Mouse (Mus musculus): ENCODE measurements at regions not wholly inside any gene's neighbourhood (a gene's known extent, or its start where the extent isn't known, plus 50 kb on each side); places are given as distances from the start of the nearest gene placed in this dataset.
A peak's percentile ranks its signal among the peaks of the same experiment; 100 is the strongest.

DNA sequence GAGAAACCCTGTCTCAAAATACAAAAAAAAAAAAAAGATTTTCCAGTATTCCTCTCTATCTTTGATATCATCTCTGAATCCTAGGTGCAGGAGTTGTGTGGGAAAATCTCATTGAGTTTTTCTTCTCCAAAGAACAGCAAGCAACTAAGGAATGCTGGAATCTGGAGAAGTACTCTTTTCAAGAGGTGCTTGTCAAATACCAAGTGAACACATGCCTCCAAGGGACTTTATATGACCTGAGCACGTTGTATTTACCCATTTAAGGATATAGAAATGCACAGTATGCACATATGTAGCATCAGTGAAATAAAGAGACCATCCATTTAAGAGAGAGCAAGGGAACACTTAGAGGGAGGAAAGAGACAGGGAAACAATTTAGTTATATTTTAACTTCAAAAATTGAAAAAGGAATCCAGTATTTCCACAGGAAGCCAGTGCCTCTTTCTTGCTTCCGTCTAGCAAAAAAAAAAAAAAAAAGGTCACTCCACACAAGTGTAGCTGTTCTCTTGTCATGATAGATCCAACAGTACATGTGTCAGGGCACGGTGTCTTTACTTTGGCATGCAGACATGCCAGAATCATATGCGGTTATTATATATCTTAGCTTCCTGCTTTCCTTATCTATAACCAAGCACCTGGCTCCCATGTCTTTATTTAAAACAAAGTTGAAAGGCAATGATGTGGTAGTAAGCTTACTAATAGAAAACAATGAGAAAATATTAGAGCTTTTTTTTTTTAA is 212.1 kb upstream of the Etaa1 start:
- DNase-seq (ENCODE audit: low spot score in 2 of 2): no peak

GRCm38 (mm10) chr11:18164025-18164423 is 210.3 kb upstream of the Etaa1 start:
- no peak for DNase-seq (ENCODE audit: low spot score in 2 of 2)

GRCm38 (mm10) chr11:18163156-18164024 is 209.7 kb upstream of the Etaa1 start:
- DNase-seq (ENCODE audit: low spot score in 2 of 2): no peak

GRCm38 (mm10) chr11:18156506-18156905 is 202.8 kb upstream of the Etaa1 start:
- no peak for DNase-seq (ENCODE audit: low spot score in 2 of 2)

DNA sequence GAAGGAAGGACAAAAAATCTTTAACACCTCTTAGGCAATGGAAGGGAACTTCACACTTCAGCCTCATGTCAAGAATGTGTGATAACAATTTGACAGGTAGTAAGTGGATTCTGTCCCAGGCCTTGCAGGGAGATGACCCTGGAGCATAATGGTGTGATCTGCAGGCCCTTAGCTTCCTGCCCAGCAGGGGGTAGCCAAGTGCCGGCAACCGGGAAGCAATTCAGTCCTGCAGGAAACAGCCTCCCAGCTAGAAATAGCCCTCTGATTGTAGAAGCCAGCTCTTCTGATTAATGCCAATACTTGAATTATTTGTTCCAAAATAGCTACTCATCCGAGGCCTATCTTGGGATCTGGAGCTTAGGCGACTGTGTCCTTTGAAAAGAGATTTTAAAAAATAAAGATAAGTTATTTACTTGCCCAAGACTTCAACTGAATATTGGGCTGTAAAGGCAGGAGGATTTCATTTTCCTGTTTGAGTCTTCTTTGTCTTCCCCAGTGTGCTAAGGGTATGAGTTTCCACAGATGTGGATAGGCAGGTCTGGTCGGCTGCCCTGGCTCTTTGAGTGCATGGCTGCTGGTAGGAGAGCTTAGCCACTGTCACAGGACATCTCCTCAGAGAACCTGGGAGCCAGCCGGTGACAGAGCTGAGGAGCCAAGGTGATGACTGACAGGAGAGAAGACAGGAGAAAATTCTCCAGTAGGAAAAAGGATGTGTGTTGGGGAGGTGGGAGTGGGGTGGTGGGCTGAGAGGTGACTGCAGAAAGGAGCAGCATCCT is 198.3 kb upstream of the Etaa1 start:
- DNase-seq (ENCODE audit: low spot score in 2 of 2): peak; percentile 47 to 56

DNA sequence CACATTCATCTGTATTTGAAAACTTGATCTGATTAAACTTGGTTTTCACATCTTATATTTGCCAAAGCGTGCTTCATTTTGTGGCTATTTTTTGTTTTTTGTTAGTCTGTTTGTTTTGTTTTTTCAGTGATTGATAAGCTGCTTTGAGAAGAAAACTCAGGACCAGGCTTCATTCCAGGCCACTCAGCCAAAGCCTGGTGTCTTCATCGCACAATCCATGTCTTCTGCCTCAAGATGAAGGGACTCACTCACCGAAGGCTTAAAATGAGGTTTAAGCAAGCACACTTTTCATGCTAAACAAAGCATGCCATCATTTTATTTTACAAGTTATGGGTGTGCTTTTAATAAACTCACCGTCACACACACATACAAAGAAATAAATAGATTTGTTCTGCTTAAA is 197.7 kb upstream of the Etaa1 start:
- no peak for DNase-seq (ENCODE audit: low spot score in 2 of 2)

- no peak for DNase-seq (ENCODE audit: low spot score in 2 of 2)
Observed at GRCm38 (mm10) chr11:18127488-18127887, 173.8 kb upstream of the Etaa1 start.

GRCm38 (mm10) chr11:18123031-18123430 is 169.4 kb upstream of the Etaa1 start:
- no peak for DNase-seq (ENCODE audit: low spot score in 2 of 2)

DNA sequence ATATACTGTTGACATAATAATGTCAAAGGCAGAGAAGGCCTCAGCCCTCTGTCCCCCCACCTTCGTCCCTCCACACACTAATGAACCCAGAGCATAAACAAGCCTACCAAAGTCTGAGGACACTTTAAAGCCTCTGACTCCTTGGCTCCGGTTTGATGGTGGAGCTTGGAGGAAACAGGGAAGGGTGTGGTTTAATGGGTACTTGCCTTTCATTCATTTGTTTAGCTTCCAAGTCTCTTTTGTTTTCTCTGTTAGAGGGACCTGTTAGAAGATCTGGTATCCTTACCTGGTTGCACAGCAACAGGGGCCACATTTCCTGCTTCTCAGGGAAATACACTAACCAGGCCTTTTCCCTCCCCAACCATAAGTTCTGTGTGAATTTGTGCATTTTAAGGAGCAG is 168.9 kb upstream of the Etaa1 start:
- no peak for DNase-seq (ENCODE audit: low spot score in 2 of 2)

- peak in 1 of 2 experiments; percentile 33 for DNase-seq (ENCODE audit: low spot score in 2 of 2)
Observed at GRCm38 (mm10) chr11:18115693-18116450, 162.2 kb upstream of the Etaa1 start.

- DNase-seq (ENCODE audit: low spot score in 2 of 2): no peak
Observed at GRCm38 (mm10) chr11:18102841-18103240, 149.2 kb upstream of the Etaa1 start.

DNA sequence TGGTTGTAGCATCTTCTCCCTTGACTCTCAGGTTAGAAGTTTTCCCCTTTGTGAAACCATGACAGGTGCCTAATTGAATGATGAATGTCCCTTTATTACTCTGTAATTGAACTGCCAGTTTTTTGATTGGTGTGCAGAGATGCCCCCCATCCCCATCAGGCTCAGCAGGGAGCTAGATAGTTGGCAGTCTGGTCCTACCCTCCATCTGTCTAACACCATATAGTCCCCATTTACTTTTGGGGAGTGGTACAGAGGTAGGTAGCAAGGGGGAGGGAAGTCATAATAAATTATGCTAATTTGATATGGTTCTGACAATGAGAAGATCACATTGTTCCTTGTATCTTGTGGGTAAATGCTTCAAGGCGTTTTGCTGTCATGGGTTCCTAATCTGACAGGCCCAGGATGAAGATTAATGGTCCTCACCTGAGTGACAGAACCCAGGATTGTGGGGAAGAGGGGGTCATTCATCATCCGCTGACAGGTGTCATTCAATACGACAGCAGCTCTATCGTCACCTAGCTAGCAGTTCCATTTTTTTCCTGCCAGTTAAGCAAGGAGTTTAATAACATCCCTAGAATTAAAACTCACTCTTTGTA is 122.3 kb upstream of the Etaa1 start:
- DNase-seq (ENCODE audit: low spot score in 2 of 2): no peak

DNA sequence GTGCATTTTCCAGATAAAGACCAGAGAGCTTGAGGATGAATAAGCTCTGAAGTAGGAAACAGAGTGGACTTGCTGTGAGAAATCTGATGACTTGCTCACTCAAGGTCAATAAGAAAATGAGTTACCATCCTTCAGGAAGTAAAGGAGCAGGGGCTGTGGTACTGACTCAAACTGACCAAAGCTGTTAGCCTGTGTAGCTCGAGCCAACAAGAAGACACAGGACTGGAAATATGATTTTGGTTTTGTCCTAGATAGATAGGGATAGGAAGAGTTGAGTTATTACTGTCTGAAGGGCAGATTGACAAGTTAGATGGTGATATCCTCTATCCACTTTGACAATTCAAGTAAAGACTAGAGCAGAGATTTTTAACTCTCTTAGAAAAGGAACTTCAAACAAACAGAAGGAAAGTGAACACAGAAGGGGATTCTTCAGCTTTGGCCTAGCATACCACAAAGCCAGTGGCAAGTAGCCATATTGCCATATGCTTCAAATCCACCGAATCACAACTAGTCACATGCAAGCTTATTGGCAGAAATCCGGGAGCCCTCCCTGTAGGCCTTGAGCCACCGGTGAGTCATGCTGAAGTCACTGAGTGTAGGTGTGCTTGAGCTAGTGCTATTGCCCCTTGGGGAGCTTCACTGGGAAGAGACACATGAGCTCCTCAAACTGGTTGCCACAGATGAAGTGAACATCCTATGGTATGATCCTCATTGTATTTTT is 117.1 kb upstream of the Etaa1 start:
- DNase-seq (ENCODE audit: low spot score in 2 of 2): peak in 1 of 2 experiments; percentile 36

GRCm38 (mm10) chr11:18070032-18070374 is 116.3 kb upstream of the Etaa1 start:
- no peak for DNase-seq (ENCODE audit: low spot score in 2 of 2)

DNA sequence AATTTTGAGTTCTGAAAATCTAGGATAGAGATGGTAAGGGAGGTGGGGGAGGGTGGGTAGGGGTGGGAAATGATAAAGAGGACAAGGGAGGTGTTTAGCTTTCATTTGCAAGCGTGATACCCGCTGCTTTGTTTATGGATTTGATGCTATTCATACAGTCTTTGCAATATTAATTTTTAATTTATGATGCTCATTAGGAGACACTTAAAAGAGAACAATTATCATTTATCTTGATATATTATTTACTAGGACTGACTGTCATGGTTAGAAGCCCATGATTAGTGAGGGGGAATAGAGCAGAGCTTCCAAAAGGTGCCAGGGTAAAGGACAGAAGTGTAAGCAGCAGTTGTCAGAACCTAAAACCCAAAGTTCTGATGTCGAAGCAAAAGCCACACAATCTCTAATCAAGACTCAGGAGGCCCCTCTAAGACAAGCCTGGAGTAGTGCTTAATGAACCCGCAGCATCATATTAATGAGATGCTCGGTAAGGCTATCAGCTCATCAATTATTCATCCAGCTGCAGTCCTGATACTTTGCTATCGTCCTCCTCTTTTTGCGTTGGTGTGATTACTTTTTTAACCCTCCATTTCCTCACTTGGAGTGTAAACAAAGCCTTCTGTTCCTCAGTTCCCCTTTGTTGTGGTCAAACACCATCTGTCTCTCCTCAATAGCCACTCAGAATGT is 115.8 kb upstream of the Etaa1 start:
- DNase-seq (ENCODE audit: low spot score in 2 of 2): no peak

GRCm38 (mm10) chr11:18068085-18068484 is 114.4 kb upstream of the Etaa1 start:
- DNase-seq (ENCODE audit: low spot score in 2 of 2): no peak

DNA sequence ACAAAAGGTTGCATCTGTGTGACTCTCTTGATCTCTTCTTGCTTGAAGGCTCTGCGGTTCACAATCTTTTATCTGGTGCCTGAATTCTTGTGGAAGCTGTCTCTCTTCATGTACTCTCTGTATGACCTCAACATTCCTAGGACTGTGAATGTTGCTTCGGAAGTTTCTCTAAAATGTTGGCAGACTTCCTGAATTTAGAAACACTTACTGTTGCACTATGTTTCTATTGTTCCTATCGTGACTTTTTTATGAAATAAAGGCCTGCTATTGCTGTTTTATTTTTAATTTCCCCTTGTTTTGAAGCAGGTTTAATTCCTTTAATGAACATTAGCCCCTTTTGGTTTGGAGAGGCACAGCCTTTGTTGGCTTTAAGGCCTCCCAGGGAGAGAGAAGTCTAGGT is 114.0 kb upstream of the Etaa1 start:
- no peak for DNase-seq (ENCODE audit: low spot score in 2 of 2)

DNA sequence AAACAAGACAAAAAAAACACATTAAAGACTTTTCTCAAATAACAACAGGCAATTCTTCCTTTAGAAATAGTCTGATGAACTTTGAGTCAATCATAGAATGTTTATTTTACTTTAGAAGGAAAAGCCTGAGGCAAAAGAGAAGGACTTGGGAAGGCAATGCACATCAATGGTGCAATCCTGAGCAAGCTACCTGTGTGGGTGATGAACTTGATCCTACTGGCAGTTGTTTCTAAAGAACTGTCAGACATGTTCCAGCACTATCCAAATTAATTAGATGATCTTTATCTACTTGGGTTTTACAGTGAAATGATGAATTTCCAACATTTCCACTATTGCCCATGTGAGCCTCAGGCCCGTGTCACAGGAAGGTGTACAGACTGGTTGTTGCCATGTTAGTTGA is 87.9 kb upstream of the Etaa1 start:
- no peak for DNase-seq (ENCODE audit: low spot score in 2 of 2)

- no peak for DNase-seq (ENCODE audit: low spot score in 2 of 2)
Observed at GRCm38 (mm10) chr11:18031049-18031448, 77.4 kb upstream of the Etaa1 start.

DNA sequence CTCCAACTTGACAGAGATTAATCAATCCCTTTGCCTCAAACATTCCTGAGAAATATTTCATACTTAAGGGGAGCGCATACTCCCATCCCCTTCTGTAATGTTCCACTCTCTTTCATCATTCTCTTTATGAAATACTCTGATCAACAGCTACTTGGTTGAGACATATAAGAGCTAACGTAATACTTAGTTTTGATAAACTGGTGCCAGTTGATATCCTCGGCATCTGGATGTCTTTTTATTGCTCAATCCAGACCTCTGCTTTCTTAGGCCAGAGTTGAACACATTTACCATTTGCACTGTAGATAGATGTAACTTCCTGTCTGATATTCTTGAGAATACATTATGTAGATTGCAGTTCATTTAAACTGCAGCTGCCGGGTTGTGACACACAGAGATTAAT is 68.4 kb upstream of the Etaa1 start:
- no peak for DNase-seq (ENCODE audit: low spot score in 2 of 2)

Data from urinary bladder, adult 18-20 months (tissue).